Mouse (Mus musculus) ovary, postnatal 10 days (tissue): ENCODE data around the gene Slco4a1.

Experiments
- DNase-seq: peaks from one replicate; pipeline ENCODE4 v3.0.0; 2022; ENCODE audit warnings: low spot score

Slco4a1 gene

DNA sequence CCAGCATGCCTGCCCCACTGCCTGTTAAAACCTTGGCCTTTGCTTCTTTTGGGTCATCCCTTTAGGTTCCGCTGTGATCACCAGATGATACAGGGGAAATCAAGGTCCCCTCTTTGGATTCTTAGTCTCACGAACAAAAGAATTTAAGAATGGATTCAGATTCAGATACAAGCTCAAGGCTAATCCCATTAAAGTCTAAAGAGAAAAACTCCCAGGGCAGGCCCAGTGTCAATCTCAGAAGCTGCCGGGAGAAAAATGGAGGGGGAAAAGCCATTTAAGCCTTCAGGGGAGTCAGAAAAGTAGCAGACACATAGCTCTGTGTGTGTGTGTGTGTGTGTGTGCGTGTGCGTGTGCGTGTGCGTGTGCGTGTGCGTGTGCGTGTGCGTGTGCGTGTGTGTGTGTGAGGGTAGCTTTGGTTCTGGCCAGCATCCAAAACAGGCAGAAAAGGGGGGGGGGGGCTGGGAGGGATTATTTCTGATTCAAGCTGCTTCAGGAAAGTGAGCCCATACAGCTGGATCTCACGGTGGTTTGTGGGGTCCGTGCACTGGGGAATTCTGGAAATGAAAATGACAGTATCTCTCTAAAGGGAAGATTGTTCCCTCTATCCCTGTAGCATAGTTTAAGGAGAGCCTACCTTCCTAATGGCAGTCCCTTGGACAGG is 52.5 kb downstream of the Slco4a1 start:
- no peak for DNase-seq

DNA sequence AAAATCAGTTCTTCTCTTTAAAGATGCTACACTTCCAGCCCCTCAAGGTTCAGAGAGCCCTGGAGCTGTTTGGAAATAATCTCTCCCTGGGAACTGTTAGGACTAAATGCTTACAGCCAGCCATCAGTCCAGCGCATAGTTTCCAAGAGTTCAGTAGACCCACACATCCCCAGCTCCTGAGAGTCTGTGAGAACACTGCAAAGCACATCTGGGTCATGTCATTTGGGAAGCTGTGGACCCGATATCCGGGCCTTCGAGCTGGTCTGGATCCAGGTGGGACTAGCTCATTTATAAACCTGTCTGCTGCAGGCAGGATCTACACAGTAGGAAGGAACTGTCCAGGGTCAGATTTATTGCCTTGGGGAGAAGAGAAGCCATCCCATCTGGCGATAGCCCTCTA is 54.8 kb downstream of the Slco4a1 start:
- DNase-seq = no peak

DNA sequence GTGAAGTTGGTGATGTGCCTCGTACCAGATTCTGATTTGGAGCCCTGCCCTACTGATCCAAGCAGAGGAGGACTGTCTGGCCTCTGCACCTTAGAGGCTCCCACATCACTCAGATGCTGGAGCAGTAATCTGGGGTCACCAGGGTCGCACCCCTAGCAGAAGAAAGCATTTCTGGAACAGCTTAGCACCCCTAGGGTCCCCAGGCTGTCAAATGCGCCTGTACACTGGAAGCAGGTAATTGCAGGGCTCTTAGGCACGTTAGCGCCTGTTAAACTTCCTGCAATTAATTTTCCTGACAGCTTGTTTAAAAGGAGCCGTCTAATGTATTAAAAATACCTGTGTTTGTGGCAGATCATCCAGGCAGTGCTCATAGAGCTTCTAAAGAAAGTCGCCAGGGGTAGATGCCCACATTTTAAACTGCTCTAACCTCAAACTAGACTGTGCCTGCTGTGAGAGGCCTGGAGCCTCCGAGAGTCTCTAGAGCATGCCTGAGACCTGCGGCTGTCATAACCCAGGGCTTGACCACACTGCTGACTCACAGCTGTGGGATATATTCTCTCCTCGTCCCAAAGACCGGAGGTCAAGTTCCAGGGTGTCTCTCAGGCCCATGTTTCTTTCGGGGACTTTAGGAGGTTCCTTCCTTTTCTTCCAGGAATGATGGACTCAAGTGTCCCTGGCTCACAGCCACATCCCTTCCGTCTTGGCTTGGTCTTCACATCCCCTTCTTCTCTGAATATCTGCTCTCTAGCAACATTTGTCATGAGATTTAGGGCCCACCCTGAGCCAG is 56.0 kb downstream of the Slco4a1 start:
- no peak for DNase-seq

- DNase-seq = no peak
Measured at GRCm38 (mm10) chr2:180513019-180513418, 57.0 kb downstream of the Slco4a1 start.

GRCm38 (mm10) chr2:180513835-180514234 is 57.8 kb downstream of the Slco4a1 start:
- no peak for DNase-seq

DNA sequence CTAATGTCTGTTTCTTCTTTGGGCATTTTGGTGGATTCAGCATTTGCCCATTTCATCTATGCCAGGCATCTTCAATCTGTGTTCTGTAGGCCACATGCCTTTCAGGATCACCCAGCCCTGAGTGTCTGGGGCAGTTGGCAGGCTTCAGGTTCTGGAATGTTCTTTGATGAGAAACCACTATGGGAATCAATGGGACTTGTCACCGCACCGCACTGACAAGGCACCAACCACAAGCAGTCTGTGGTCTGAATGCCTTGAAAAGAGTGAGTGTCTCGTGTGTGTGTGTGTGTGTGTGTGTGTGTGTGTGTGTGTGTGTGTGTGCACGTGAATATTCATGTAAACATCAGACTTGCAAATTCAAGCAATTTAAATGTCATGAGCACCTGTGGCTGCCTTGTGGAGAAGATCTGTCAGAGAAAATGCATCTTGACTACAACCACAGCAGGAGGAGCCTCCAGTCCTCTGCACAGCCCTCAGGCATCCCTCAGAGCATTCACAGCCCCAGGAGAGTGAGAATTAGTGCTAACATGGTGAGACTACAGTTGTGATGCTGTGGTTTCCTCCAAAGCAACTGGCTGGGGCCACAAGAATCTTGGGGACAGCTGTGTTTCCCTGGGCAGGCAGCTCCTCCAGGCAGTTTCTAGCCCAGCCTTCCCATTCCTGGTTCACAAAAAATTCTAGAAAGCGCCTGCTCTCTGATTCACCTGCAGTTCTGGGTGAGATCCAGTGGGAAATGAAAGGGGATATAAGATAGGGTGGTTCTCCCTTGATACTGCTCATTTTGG is 65.6 kb downstream of the Slco4a1 start:
- no peak for DNase-seq

- no peak for DNase-seq
Measured at GRCm38 (mm10) chr2:180522825-180523224, 66.8 kb downstream of the Slco4a1 start.
